Mouse (Mus musculus): ENCODE measurements around the gene Secisbp2l.

Secisbp2l gene

DNA sequence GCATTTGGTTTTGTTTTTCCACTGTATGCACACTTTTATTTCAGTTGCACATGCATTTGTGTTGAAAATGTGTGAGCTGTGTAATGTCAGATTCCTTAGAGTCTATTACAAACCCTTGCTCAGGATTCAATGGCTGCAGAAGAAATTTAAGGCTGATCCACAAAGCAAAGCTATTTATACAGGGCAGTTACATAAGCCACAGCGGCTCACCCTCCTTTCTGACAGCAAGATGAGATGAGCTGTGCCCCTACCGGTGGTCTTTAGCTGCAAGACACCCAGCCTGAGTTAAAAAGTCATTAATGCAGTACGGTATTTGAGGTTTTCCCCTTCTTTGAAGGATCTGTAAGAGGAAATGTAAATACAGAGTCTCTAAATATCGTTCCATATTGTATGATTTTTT, 1.2 kb upstream of the Secisbp2l start:
- no peak for DNase-seq (ENCODE audit: low spot score)

DNA sequence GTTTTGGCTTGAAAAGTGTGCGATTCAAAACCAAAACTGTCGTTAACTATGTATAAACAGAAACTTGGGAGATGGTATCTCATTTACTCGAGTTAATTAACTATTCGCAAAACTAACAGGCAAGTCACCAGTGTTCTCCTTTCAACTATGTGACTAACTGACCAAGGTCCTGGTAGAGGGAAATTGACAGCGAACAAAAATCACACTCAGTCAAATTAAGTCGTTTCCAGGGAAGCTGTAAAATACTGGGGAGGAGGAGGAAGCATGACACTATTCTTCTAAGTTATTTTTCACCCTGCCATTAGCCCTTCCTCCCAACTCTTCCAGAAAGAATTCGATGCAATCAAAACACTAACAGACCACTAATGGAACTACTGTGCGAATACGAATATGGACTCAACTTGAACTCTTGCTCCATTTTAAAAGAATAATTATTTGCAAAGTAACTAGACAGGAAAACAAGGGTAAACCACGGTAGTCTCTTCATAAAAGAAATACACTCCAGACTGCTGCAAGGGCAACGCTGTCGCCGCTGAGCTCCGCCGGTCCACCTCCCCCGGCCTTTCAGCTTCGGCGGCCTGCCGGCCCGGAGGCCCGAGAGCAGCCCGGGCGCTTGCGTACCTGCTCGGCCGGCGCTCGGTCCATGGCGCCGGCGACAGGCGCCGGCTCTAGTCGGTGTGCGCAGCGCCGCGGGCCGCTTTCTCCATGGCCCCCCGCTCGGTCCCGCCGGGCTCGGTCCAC, 522 bp downstream of the Secisbp2l start:
- no peak for DNase-seq (ENCODE audit: low spot score)

DNA sequence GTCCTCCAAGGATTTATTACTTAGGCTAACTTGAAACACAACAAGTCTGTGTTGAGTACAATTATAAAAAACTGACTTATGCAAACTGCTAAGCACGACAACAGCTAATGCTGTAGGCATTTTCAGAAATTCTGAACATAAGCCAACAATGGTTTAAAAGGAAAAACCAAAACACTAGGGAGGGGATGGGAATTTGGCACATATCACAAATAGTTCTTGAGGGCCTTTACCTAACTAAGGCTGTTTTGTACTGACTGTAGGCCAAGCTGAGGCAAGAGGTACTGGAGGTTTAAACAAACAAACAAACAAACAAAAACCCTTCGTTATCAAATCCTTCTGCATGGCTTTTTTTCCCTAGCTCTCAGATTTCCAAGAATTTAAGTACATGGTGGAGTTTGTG, 1.7 kb downstream of the Secisbp2l start:
- DNase-seq (ENCODE audit: low spot score), result no peak

DNA sequence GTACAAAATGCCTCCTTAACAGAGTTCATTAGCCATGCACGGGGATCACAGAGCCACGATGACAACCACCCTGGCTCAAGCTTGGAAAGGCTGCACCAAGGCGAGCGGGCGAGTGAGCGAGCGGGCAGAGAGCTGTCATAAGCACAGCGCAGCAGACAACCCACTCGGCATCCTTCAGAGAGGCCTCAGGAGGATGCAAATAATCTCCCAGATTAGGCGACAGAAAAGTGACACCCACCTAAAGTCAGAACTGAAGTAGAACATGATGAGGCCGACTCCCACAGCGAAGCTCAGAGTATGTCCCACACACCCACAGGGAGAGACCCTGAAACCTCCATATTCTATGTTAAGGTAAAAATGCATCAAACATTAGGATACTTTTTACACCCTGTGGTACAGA, 4.3 kb downstream of the Secisbp2l start:
- DNase-seq (ENCODE audit: low spot score), result no peak

DNA sequence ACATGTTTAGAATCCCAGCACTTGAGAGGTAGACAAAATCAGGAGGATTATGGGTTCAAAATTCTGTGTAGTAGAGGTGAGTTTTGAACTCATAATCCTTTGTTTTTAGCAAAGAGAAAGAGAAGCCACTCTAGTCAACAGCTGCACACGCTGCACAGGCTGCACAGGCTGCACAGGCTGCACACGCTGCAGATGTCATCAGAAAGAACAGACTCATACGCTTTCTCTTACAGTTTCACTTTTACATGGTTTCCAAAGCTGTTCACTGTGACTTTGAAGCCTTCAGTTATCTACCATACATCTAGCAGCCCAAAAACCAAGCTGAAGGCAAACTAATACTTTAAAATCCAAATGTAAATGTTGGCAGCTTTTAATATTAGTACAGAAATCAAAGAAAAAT, 5.7 kb downstream of the Secisbp2l start:
- DNase-seq (ENCODE audit: low spot score), result no peak

DNA sequence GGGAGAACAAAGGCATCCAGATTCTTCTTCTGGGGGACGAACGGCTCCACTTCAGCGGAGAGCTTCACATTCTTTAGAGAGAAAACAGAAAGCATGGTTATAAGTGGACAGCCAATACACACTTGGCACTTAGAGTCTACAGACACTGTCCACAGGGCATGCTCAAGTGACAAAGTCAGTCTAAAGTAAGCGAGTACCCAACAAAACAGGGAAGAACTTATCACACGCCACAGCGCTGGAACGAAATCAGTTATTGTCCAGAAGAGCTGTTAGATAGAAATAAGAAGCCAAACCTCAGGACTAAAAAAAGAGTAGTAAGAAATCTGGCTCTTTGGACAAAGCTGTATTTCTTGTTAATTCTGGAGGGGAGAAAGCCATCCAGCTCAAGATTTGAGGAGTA, 7.0 kb downstream of the Secisbp2l start:
- DNase-seq (ENCODE audit: low spot score), result no peak

DNA sequence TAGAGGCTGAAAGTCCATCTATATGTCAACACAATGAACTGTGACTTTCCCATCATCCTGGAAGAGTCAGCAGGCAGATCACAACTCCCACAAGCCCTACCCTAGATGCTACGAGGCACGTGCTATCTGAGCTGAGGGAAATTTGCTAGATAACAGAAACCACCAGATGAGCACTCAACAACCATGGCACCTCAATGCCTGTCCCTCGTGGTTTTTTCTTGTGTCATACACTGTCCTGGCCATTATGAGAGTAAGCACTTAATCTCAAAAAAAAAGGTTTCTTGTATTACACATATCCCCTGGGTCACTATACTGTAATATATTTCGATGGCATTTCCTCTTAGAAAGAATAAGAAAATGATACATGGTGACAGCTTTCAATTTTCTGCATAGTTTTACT, 7.8 kb downstream of the Secisbp2l start:
- DNase-seq (ENCODE audit: low spot score), result no peak

DNA sequence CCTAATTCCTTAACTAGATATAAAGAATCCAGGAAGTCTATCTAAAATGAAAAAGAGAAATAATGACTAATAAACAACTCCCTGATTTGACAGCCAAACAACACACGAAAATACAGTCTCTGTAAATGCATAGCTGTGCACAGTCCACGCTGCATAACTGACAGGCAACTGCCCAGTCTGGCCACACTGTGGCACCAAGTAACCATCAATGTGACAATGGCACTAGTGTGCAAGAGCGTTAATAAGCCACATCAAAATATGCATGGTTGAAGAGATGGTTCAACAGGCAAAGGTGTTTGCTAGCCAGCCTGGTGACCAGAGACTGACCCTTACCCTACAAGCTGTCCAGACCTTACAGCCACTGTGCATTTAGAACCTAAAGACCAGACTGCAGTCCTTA, 17.6 kb downstream of the Secisbp2l start:
- DNase-seq (ENCODE audit: low spot score), result no peak

DNA sequence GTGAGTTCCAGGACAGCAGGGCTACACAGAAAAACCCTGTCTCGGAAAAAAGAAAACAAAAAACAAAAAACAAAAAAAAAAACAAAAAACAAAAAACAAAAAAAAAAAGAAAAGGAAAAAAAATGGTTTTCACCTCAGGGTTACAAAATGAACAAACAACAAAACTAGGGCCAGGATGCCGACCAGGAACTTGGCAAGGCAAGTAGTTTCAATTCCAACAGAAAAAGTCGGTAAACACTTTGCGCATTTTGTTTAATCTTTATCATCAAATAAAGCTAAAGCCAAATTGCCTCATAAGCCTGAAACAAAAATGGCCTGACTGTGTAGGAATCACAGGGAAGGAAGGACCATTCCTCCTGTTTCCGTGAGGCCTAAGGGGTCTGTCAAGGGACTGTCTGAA, 18.1 kb downstream of the Secisbp2l start:
- DNase-seq (ENCODE audit: low spot score), result no peak

DNA sequence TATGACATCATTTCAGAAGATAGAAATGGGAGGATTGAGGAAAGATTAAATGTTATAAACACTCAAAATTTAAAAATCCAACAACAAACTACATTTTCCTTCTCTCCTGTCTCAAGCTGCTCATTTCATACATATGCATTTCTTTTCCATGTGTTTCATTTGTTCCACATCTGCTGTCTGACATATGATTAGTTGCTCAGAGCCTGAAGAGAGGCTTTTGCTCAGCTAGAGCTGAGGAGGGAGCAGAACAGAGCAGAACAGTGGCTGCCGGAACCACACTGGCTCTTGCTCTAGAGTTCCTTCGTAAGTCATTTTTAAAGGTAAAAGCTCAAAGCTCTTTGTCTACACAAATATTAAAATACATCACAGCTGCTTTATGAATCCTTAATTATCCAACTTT, 33.3 kb downstream of the Secisbp2l start:
- no peak for DNase-seq (ENCODE audit: low spot score)

DNA sequence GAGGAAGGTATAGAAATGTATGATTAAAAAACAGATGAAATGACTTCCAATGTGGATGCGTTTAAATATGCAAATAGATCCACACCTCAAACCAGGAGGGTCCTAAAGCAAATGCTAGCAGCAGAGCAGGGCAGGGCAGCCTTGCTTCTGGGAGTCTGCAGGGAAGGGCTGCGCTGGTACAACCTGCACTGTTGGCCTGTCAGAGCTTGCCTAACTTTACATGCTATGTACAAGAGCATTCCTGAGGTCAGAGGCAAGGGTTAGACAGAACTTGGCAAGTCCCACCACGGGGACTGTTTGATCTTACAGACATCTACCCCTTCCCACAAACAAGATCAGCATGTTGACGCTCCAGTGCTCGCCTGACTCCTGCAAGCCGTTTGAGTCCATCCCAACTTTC, 43.3 kb downstream of the Secisbp2l start:
- DNase-seq (ENCODE audit: low spot score), result no peak

DNA sequence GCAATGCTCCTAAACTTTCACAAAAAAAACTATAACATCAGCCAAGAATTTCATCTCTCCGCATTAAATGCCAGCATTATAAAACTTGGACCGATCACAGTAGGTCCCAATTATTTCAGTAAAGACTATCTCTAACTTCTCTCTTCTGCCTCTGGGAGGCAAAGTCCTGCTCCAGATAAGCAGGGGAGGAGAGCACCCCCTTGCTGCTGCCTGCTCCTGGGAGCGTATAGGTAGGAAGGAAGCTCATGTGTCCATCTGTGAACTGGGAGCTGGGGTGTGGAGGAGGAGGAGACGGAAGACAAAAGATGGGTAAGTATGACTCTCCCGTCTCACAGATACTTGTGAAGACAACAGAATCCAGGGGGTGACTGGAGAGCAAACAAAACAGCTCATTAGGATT, 44.0 kb downstream of the Secisbp2l start:
- no peak for DNase-seq (ENCODE audit: low spot score)

DNA sequence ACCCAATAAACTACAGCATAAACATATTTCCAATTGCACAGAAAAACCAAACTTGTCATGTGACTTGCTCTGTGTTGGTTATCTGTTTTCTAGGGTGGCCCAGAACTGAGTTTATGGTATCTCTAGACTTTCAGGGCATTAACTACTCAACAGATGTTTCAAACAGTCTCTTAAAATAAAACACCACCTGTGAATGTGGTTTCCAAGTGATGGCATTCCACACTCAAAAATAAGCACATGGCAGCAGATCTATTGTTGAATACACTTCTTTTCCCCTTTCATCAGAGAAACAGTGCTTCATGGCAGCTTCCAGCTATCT, 46.7 kb downstream of the Secisbp2l start:
- DNase-seq (ENCODE audit: low spot score), result no peak

DNA sequence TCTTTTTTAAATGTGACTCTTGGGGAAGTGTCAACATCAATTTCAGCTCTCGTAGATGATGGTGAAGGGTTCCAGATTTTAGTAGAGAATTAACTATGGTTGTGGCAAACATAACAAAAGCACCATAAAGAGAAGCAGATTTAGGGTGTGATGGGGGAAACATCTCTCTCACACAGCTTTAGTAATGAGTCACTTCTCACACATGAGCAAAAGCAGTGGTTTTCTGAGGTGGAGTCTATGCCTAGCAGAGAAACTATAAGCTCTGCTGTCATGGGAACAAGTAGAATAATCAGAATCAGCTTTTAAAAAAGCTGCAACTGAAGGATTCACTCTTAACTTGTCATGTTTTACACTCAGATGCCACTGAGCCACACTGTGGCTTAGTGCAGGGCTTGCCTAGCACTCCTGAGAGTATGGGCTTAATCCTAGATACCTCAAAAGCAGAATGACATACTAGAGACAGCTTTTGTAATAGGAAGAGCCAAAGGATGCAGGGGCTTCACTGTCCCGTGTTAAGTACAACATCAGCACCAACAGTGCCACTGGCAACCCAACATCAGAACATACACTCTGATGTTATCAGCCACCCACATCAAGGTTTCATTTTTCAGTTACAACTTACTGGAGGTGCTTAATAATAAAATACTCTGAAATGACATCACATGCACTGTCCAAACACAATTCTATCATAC, 47.2 kb downstream of the Secisbp2l start:
- no peak for DNase-seq (ENCODE audit: low spot score)

DNA sequence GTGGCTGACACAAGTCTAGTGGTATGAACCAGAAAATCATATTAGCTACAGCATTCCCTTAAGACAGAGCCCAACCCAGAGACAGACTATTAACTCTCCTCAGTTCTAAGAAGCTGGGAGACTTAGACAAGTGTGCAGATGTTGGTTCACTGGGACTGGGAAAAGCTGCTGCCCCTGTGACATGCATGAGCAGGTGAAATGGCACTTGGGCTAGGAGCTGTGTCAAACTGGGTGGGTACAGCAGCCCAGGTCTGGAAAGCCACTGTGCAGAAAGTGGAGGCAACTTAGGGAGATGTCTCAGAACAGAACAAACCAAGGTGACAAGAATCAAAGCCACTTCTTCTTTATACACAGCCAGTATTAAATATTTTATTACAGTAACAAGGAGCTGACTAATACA, 47.9 kb downstream of the Secisbp2l start:
- DNase-seq (ENCODE audit: low spot score), result no peak

DNA sequence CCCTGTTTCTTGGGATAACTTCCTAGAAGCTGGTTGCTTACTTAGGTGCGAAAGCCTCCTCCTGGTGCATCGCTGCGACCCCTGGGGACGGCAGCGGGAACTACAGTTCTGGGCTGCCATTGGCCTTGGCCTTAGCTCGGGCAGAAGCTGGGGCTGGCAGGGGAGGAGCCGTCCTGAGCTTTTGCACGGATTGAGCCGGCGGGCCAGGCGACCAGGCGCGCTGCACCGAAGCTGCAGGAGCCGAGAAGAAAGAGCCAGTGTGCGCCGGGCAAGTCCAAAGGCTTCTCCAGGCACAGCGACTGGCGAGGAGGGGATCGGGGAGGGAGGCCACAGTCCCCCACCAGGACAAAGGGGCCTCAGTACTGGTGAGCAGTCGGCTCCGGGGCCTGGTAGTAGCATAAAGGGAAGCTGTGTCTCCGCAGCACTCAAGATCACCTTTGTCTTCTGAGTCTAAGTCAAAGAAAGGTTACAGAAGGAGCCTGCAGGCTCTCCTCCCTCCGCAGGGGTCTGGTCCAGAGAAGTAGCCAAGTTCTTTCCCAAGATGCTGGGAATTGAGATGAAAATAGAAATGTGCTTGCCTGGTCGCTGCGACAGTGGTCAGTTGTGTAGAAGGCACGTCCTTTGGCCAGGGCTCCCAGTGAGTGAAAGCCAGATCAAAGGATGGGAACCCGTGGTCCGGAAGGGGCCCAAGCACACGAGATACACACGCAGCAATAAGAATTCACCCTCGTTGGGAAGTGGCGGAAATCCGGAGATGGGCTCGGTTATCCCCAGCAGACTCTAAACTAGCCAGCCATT, 50.7 kb downstream of the Secisbp2l start:
- peak; percentile 95 for DNase-seq (ENCODE audit: low spot score)

DNA sequence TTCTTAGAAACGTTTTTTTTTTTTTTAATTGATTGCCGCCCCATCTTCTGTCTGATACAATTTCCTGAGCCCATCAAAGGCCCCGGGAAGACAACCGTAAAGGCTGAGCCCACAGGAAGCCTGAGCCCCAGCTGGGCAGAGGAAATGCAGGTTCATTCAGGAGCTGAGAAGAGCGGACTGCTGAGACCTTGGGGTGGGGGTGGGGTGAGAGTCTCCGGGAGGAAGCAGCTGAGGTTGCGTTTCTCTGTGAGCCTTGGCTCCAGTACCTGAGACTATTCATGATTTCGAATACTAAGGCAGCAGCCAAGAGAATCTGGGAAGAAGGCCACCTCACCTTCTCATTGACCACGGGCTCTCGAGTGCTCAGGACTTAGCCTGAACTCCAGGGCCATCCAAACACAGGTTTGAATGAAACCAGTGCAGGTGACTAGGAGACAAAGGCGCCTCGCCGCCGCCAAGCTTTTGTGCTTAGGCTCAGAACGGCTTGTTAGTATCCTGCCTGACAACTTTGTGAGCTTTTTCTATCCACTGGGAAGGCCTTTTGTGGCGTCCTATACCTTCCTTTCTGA, 58.0 kb downstream of the Secisbp2l start:
- DNase-seq (ENCODE audit: low spot score), result no peak

DNA sequence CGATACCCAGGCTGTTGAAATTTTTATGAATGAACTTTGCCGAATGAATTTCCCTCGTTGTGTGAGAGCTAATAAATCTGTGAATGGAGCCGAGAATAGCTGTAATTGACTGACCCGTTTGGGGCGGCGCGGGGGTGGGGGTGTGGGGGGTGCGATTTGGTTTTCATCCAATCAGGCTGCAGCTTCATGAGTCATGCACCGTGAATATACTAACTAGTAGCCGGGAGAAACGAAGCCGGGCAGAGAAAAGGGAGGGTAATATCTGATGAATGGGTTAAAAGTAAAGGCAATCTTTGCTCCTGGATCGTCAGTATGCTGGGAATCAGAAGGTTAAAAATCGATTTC, 58.6 kb downstream of the Secisbp2l start, which contains the start of gene Shc4:
Gene Shc4 (minus strand): TSS at position 63 of the 345 bp plus-strand sequence.
- DNase-seq (ENCODE audit: low spot score), result no peak

DNA sequence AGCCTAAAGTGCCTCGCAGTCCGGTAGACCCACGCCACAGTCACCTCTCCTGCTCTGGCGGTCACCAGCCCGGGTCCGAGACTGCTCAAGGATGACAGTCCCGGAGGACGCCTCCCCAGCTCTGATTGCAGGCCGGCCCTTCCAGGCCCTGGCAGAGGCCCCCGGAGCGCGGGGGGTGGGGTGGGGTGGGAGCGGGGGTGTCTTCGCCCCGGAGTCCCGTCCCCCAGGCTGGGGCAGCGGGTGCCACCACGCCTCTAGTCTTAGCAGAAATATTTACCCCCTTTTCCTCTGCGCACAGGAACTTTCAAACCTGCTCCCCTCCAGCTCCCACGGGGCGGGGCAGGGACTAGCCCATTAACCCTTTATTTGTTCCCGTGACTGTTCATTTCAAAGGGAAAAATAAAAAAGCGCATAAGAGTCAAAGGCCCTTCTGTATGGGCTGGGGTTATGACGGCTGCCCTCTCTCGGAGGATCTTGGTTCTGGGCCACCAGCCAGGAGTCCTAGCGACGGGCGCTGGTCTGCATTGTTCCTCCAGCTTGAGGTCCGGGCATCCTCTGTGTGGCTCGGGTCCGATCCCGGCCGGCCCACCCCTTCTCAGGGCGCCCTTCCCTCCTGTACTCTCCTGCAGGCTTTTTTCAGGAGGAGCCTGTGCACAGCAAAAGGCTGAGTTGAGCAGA, 59.1 kb downstream of the Secisbp2l start:
- DNase-seq (ENCODE audit: low spot score), result no peak

DNA sequence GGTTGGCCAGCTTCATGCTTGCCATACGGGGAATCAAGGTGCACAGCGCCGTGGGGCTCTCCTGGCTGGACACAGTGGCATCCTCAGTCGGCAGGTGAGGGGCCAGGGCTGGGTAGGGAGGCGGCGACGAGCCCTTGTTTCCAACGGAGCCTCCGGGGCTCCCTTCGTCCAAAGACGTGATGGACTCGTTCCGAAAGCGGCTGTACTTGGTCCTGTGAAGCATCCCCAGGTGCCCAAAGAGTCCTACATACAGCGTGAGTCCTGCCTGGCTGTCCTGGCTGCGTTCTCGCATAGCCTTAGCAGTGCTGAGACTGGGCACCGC, 59.6 kb downstream of the Secisbp2l start:
- no peak for DNase-seq (ENCODE audit: low spot score)

DNA sequence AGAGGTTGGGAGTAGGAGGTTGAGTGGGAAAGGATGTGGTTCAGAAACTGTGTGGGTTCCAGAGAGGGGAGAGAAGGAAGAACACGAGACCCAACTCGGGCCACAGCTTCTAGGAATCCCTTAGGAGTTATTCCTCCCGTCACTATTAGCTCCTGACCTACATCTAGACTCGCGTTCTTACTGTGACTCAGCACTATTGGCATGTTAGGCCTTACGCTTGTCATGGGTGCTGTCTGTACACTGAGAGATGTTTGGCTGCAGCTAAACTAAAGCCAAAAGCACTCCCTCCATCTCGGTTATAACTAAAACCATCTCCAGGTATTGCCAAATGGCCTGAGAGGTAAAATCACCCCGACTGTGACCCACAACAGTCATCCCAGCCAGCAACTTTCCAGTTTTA, 66.1 kb downstream of the Secisbp2l start:
- no peak for DNase-seq (ENCODE audit: low spot score)

DNA sequence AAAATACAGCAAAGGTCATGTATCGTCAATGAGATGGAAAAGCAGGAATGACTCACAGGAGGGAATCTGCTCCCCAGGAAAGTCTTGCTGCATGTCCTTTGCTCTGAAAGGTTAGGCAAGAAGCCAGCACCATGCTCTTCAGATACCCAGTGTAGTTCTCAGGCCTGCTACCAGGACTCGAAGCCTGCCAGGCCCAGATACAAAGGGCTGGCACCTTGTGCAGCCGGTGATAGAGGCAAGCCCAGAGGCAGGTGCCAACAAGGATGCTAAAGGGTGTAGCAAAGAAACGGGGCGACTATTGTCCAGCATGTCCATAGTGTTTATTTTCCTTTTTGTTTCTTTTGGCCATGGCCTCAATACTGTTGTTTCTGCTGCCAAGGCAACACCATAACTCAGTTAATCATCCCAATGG, 76.2 kb downstream of the Secisbp2l start:
- no peak for DNase-seq (ENCODE audit: low spot score)

Data from ovary, postnatal 10 days (tissue).